In genomic region chr10:80962585-80962984, GRCm38 (mm10) we compare ENCODE assay signal across 12 mouse cellular contexts. TPM values are rescaled to one million over a fixed set of nuclear protein-coding genes. Genes with fewer than 3 reads are reported as not detected.
DNase-seq lines count a peak whose midpoint lies in the region; ATAC-seq and TF ChIP-seq lines count a peak whose summit lies in the region.
"Had no signal": no experiment of that assay in that cellular context is flagged by ENCODE, and none has a peak within 500 bp of the region (broad histone marks: within the 10 kb centered on the region; RNA-seq: fewer than 3 reads in every experiment).

No protein-coding gene starts in this region.

- no peak for TF ChIP-seq CTCF in E14TG2a.4 (conservative IDR thresholded peaks at IDR 0.05; ENCODE audit: low read length)
- TF ChIP-seq CTCF in lung, embryonic 14.5 days (IDR thresholded peaks at IDR 0.05; ENCODE audit: low read depth) = no peak

- H3K4me2 ChIP-seq in heart, embryonic 12.5 days = no peak overlapping the region
- H3K4me2 ChIP-seq in embryonic facial prominence, embryonic 14.5 days (ENCODE audit: low read depth, low read length) = no peak overlapping the region
- 0 out of 2 replicates have a peak overlapping the region, but pooled peaks have one; percentile 15 for H3K4me2 ChIP-seq in lung, embryonic 14.5 days
- H3K4me2 ChIP-seq: hindbrain, embryonic 15.5 days; midbrain, embryonic 12.5 days had no signal

- no peaks in the 10 kb centered on the region for H3K27me3 ChIP-seq in heart, embryonic 12.5 days (replicated peaks)
- H3K27me3 ChIP-seq in E14TG2a.4 (ENCODE audit: insufficient read depth, low read length) = no peaks in the 10 kb centered on the region
- H3K27me3 ChIP-seq in embryonic facial prominence, embryonic 14.5 days (replicated peaks; ENCODE audit: control insufficient read depth, insufficient read depth, low read length) = no peaks in the 10 kb centered on the region
- H3K27me3 ChIP-seq in lung, embryonic 14.5 days (ENCODE audit: insufficient read depth, low read length) = no peaks in the 10 kb centered on the region
- H3K27me3 ChIP-seq: hindbrain, embryonic 15.5 days had no signal

- no peak for ATAC-seq in heart, embryonic 12.5 days (ENCODE audit: insufficient number of reproducible peaks, low FRiP score)
- no peak for ATAC-seq in embryonic facial prominence, embryonic 14.5 days (ENCODE audit: low read depth)
- ATAC-seq in lung, embryonic 14.5 days (ENCODE audit: insufficient read depth) = 0 out of 2 replicates have a peak, but pooled peaks have one; percentile 8
- ATAC-seq: CD4-positive, CD25-positive, alpha-beta regulatory T cell, adult 4 months had no signal

- H3K27ac ChIP-seq in heart, embryonic 12.5 days (ENCODE audit: poor library complexity, severe bottlenecking) = peak overlapping the region; percentile 82; the same call in 1 of the 2 replicates
- peak overlapping the region; percentile 85 for H3K27ac ChIP-seq in embryonic facial prominence, embryonic 14.5 days (replicated peaks; ENCODE audit: low read depth, low read length)
- H3K27ac ChIP-seq in lung, embryonic 14.5 days (ENCODE audit: low read depth) = peak overlapping the region; percentile 95
- H3K27ac ChIP-seq: hindbrain, embryonic 15.5 days; midbrain, embryonic 12.5 days had no signal

- H3K9ac ChIP-seq in heart, embryonic 12.5 days = 0 out of 2 replicates have a peak overlapping the region, but pooled peaks have one; percentile 1
- no peak overlapping the region for H3K9ac ChIP-seq in embryonic facial prominence, embryonic 14.5 days (ENCODE audit: low read depth, low read length)
- no peak overlapping the region; the same call in 1 of the 2 replicates for H3K9ac ChIP-seq in lung, embryonic 14.5 days
- H3K9ac ChIP-seq: hindbrain, embryonic 15.5 days; midbrain, embryonic 12.5 days had no signal

- no peaks in the 10 kb centered on the region for H3K36me3 ChIP-seq in heart, embryonic 12.5 days
- no peaks in the 10 kb centered on the region for H3K36me3 ChIP-seq in E14TG2a.4 (ENCODE audit: insufficient read depth, low read length)
- H3K36me3 ChIP-seq in embryonic facial prominence, embryonic 14.5 days (ENCODE audit: control insufficient read depth, insufficient read depth, low read length) = no peaks in the 10 kb centered on the region
- H3K36me3 ChIP-seq in lung, embryonic 14.5 days (ENCODE audit: insufficient read depth) = no peaks in the 10 kb centered on the region
- H3K36me3 ChIP-seq: hindbrain, embryonic 15.5 days; midbrain, embryonic 12.5 days had no signal

- no peak for DNase-seq in heart, adult 9 months (ENCODE audit: low spot score in 2 of 2)
- no peak for DNase-seq in embryonic facial prominence, embryonic 14.5 days (ENCODE audit: low spot score)
- peak; percentile 67 for DNase-seq in lung, embryonic 14.5 days
- DNase-seq in thymus, postnatal 4 days = no peak
- no peak for DNase-seq in ovary, postnatal 10 days (ENCODE audit: low spot score)
- DNase-seq in cerebellum, adult 9-10 months = no peak
- DNase-seq: layer of hippocampus, postnatal 36 days had no signal

- no peaks in the 10 kb centered on the region for H3K9me3 ChIP-seq in heart, embryonic 12.5 days (replicated peaks)
- H3K9me3 ChIP-seq in E14TG2a.4 (ENCODE audit: low read length) = no peaks in the 10 kb centered on the region
- H3K9me3 ChIP-seq in embryonic facial prominence, embryonic 14.5 days (ENCODE audit: control insufficient read depth, low read length) = no peaks in the 10 kb centered on the region
- no peaks in the 10 kb centered on the region for H3K9me3 ChIP-seq in lung, embryonic 14.5 days (ENCODE audit: low read depth, low read length)
- H3K9me3 ChIP-seq: hindbrain, embryonic 15.5 days; midbrain, embryonic 12.5 days had no signal

- H3K4me1 ChIP-seq in heart, embryonic 12.5 days (replicated peaks) = peaks cover 65% of the 10 kb centered on the region
- H3K4me1 ChIP-seq in E14TG2a.4 (replicated peaks; ENCODE audit: low read depth, low read length) = peaks cover 84% of the 10 kb centered on the region
- peaks cover 33% of the 10 kb centered on the region for H3K4me1 ChIP-seq in embryonic facial prominence, embryonic 14.5 days (ENCODE audit: control insufficient read depth, insufficient read depth, low read length)
- peaks cover 54% of the 10 kb centered on the region for H3K4me1 ChIP-seq in lung, embryonic 14.5 days (ENCODE audit: insufficient read depth)
- H3K4me1 ChIP-seq: midbrain, embryonic 12.5 days had no signal

- H3K4me3 ChIP-seq in heart, embryonic 12.5 days = no peak overlapping the region
- H3K4me3 ChIP-seq in E14TG2a.4 (replicated peaks; ENCODE audit: low read length) = 0 out of 2 replicates have a peak overlapping the region, but pooled peaks have one; percentile 17
- no peak overlapping the region for H3K4me3 ChIP-seq in embryonic facial prominence, embryonic 14.5 days (ENCODE audit: low read depth, low read length)
- no peak overlapping the region for H3K4me3 ChIP-seq in lung, embryonic 14.5 days (ENCODE audit: low read depth, low read length)
- H3K4me3 ChIP-seq: hindbrain, embryonic 15.5 days; midbrain, embryonic 12.5 days had no signal

- WGBS in heart, embryonic 12.5 days = 73% methylated on average over 5 of the region's 5 CpGs
- 66% methylated on average over 5 of the region's 5 CpGs for WGBS in embryonic facial prominence, embryonic 14.5 days
- 26% methylated on average over 5 of the region's 5 CpGs for WGBS in lung, embryonic 14.5 days

RNA-seq across cellular contexts. Expression of gene Gadd45b, which starts 32.7 kb away (rescaled TPM):
- 27.8 and 29.9 TPM in 2 replicates for polyA plus RNA-seq in heart, embryonic 12.5 days (2016; fragmentation: Nextera tagmentation; extraction: Ambion mirVana)
- polyA plus RNA-seq in embryonic facial prominence, embryonic 14.5 days (2014; fragmentation: Nextera tagmentation; extraction: Ambion mirVana) = 35.5 and 39.9 TPM in 2 replicates
- 18.3 and 24.6 TPM in 2 replicates for polyA plus RNA-seq in lung, embryonic 14.5 days (2014; fragmentation: Nextera tagmentation; extraction: Ambion mirVana)

RNA-seq across cellular contexts. Expression of gene Lmnb2, which starts 44.5 kb away (rescaled TPM):
- 34.3 and 35.3 TPM in 2 replicates for polyA plus RNA-seq in heart, embryonic 12.5 days (2016; fragmentation: Nextera tagmentation; extraction: Ambion mirVana)
- polyA plus RNA-seq in embryonic facial prominence, embryonic 14.5 days (2014; fragmentation: Nextera tagmentation; extraction: Ambion mirVana) = 21.6 and 22.9 TPM in 2 replicates
- 22.9 and 24.4 TPM in 2 replicates for polyA plus RNA-seq in lung, embryonic 14.5 days (2014; fragmentation: Nextera tagmentation; extraction: Ambion mirVana)

RNA-seq across cellular contexts. Expression of gene Gng7, which starts 52.2 kb away (rescaled TPM):
- polyA plus RNA-seq in heart, embryonic 12.5 days (2016; fragmentation: Nextera tagmentation; extraction: Ambion mirVana) = 1.5 and 1.7 TPM in 2 replicates
- 5.9 and 8.7 TPM in 2 replicates for polyA plus RNA-seq in embryonic facial prominence, embryonic 14.5 days (2014; fragmentation: Nextera tagmentation; extraction: Ambion mirVana)
- 4.5 and 5.7 TPM in 2 replicates for polyA plus RNA-seq in lung, embryonic 14.5 days (2014; fragmentation: Nextera tagmentation; extraction: Ambion mirVana)
